In genomic region chr16:91647461-91648219, GRCm38 (mm10) we compare ENCODE assay signal across 7 mouse cellular contexts. TPM values are rescaled to one million over a fixed set of nuclear protein-coding genes. Genes with fewer than 3 reads are reported as not detected.
A peak's percentile ranks its signal among the peaks of the same experiment; 100 is the strongest.
DNase-seq lines count a peak whose midpoint lies in the region; ATAC-seq lines count a peak whose summit lies in the region.

Gene Son (plus strand): TSS chr16:91647506.

- peak within 1 kb of the TSS; percentile 73 for H3K9ac ChIP-seq in embryonic facial prominence, embryonic 12.5 days
- H3K9ac ChIP-seq in limb, embryonic 11.5 days (ENCODE audit: low read length): peak within 1 kb of the TSS; percentile 85
- H3K9ac ChIP-seq in midbrain, embryonic 14.5 days (replicated peaks; ENCODE audit: low read length): peak within 1 kb of the TSS; percentile 84

- H3K4me3 ChIP-seq in embryonic facial prominence, embryonic 12.5 days: peak within 1 kb of the TSS; percentile 81
- H3K4me3 ChIP-seq in limb, embryonic 11.5 days (ENCODE audit: low read depth, low read length): peak within 1 kb of the TSS; percentile 76
- peak within 1 kb of the TSS; percentile 61 for H3K4me3 ChIP-seq in midbrain, embryonic 14.5 days (replicated peaks; ENCODE audit: low read depth, low read length)

- peak within 1 kb of the TSS; percentile 98 for H3K27ac ChIP-seq in embryonic facial prominence, embryonic 12.5 days
- peak within 1 kb of the TSS; percentile 85 for H3K27ac ChIP-seq in limb, embryonic 11.5 days (replicated peaks; ENCODE audit: low read depth, low read length)
- peak within 1 kb of the TSS; percentile 97 for H3K27ac ChIP-seq in midbrain, embryonic 14.5 days (replicated peaks; ENCODE audit: low read depth, low read length)

- peak within 1 kb of the TSS; percentile 89 for H3K4me2 ChIP-seq in embryonic facial prominence, embryonic 12.5 days (replicated peaks)
- H3K4me2 ChIP-seq in limb, embryonic 11.5 days (ENCODE audit: low read depth, severe bottlenecking): peak within 1 kb of the TSS; percentile 79
- peak within 1 kb of the TSS; percentile 98 for H3K4me2 ChIP-seq in midbrain, embryonic 14.5 days (ENCODE audit: low read length)

- WGBS in embryonic facial prominence, embryonic 12.5 days: under 1% methylated on average over 69 of the region's 70 CpGs
- WGBS in limb, embryonic 11.5 days: under 1% methylated on average over 70 of the region's 70 CpGs
- 0% methylated on average over 70 of the region's 70 CpGs for WGBS in midbrain, embryonic 14.5 days

- no peaks in the 10 kb centered on the region for H3K9me3 ChIP-seq in embryonic facial prominence, embryonic 12.5 days
- no peaks in the 10 kb centered on the region for H3K9me3 ChIP-seq in limb, embryonic 11.5 days (ENCODE audit: control insufficient read depth, low read length)
- H3K9me3 ChIP-seq in midbrain, embryonic 14.5 days (ENCODE audit: control insufficient read depth, low read length): no peaks in the 10 kb centered on the region

- H3K4me1 ChIP-seq in embryonic facial prominence, embryonic 12.5 days: peaks cover 16% of the 10 kb centered on the region; the same call in 1 of the 2 replicates
- 0 out of 2 replicates have a peak, but pooled peaks cover 3% of the 10 kb centered on the region for H3K4me1 ChIP-seq in limb, embryonic 11.5 days (ENCODE audit: control insufficient read depth, insufficient read depth, low read length)
- H3K4me1 ChIP-seq in midbrain, embryonic 14.5 days (ENCODE audit: control insufficient read depth, insufficient read depth, low read length): peaks cover 17% of the 10 kb centered on the region

- peaks cover 16% of the 10 kb centered on the region for H3K36me3 ChIP-seq in embryonic facial prominence, embryonic 12.5 days
- H3K36me3 ChIP-seq in limb, embryonic 11.5 days (ENCODE audit: control insufficient read depth, insufficient read depth, low read length): peaks cover 14% of the 10 kb centered on the region; the same call in 1 of the 2 replicates
- peaks cover 15% of the 10 kb centered on the region for H3K36me3 ChIP-seq in midbrain, embryonic 14.5 days (ENCODE audit: control insufficient read depth, insufficient read depth, low read length)

- DNase-seq in adrenal gland, postnatal 25 days: peak; percentile 95
- DNase-seq in heart, adult 11 months: peak; percentile 100
- DNase-seq in kidney, adult 18-20 months: peak; percentile 95
- peak; percentile 96 for DNase-seq in limb, embryonic 11.5 days (ENCODE audit: low spot score)
- peak; percentile 98 for DNase-seq in midbrain, embryonic 14.5 days
- DNase-seq in spleen, adult 18-20 months: peak; percentile 85 to 93

- no peaks in the 10 kb centered on the region for H3K27me3 ChIP-seq in embryonic facial prominence, embryonic 12.5 days
- H3K27me3 ChIP-seq in limb, embryonic 11.5 days (ENCODE audit: control insufficient read depth, insufficient read depth, low read length): no peaks in the 10 kb centered on the region
- H3K27me3 ChIP-seq in midbrain, embryonic 14.5 days (ENCODE audit: control insufficient read depth, insufficient read depth, low read length): no peaks in the 10 kb centered on the region

- peak; percentile 97 for ATAC-seq in embryonic facial prominence, embryonic 12.5 days (ENCODE audit: insufficient number of reproducible peaks, insufficient read depth, low FRiP score, low TSS enrichment)
- ATAC-seq in limb, embryonic 11.5 days (ENCODE audit: insufficient number of reproducible peaks, low FRiP score, low TSS enrichment, low read depth): peak; percentile 95
- ATAC-seq in midbrain, embryonic 14.5 days (ENCODE audit: low FRiP score, low TSS enrichment): peak; percentile 97

RNA-seq across cellular contexts. Expression of gene Son, which starts in this region (rescaled TPM):
- total RNA-seq in adrenal gland, postnatal 25 days (2021): 297 and 334 TPM in 2 replicates
- 156 and 160 TPM in 2 replicates for polyA plus RNA-seq in embryonic facial prominence, embryonic 12.5 days (2016; fragmentation: Nextera tagmentation; extraction: Ambion mirVana)
- 150 and 151 TPM in 2 replicates for polyA plus RNA-seq in limb, embryonic 11.5 days (2014; fragmentation: Nextera tagmentation; extraction: Ambion mirVana)
- 172 and 175 TPM in 2 replicates for polyA plus RNA-seq in midbrain, embryonic 14.5 days (2014; fragmentation: Nextera tagmentation; extraction: Ambion mirVana)

Comparison
In these comparisons a context has a peak if more than half of its experiments do, and no peak if none do; other contexts are left out.
1. Peak in every context shown above with its lines: DNase-seq, ATAC-seq, H3K4me3 ChIP-seq and H3K27ac ChIP-seq.